Mouse (Mus musculus) lung, adult 2 months (tissue): ENCODE measurements at regions not wholly inside any gene's neighbourhood (a gene's known extent, or its start where the extent isn't known, plus 50 kb on each side); places are given as distances from the start of the nearest gene placed in this dataset.

Source experiments
- CTCF ChIP-seq: fragments of 200-500 bp; IDR thresholded peaks from 2 replicates; pipeline ENCODE4 v1.5.1; 2011; ENCODE audit warnings: mild to moderate bottlenecking, low read length, control low read depth; ENCODE audit not compliant: insufficient read depth
- POLR2A ChIP-seq: fragments of 200-500 bp; IDR thresholded peaks from 2 replicates; pipeline ENCODE4 v1.6.1; 2011; ENCODE audit warnings: low read depth, mild to moderate bottlenecking, control low read depth, low read length, borderline replicate concordance; ENCODE audit errors: extremely low read depth

DNA sequence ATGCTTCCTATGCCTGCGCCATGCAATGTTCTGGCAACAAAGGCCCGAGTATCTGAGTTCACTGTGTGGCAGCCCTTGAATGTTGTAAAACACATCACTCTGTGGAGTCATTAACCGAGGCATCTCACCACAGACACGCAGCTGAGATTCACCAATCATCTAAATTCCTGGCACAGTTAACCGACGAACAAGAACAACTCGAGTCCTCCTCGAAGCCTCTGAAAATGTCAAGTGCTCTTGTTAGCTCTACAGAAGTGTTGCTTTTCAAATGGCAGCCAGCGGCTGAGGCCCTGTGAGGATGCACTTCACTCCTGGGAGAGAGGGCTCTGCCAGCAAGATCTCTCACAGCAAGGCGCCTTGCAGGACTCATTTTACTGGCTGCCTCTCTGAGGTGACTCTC lies 173.0 kb downstream of the Syk start:
- no peak for TF ChIP-seq CTCF
- no peak for TF ChIP-seq POLR2A
